Mouse (Mus musculus) ES-E14 (cell line): ENCODE measurements around the gene Slc25a40. TPM values are rescaled to one million over a fixed set of nuclear protein-coding genes. Genes with fewer than 3 reads are reported as not detected.

Experiments used
- DNase-seq: peaks from one replicate; pipeline ENCODE4 v3.0.0-alpha.2; 2013; ENCODE audit warnings: low read depth, low spot score
- H3K27ac ChIP-seq: 2 replicates; pipeline ENCODE4 v1.5.1; 2012; ENCODE audit warnings: low read depth, mild to moderate bottlenecking, low read length, moderate library complexity, mixed read lengths; ENCODE audit not compliant: poor library complexity, insufficient read depth, severe bottlenecking
- H3K36me3 ChIP-seq: 2 replicates; pipeline ENCODE4 v1.6.1; 2012; ENCODE audit warnings: mild to moderate bottlenecking, low read length, moderate library complexity, mixed read lengths; ENCODE audit not compliant: control insufficient read depth, poor library complexity, insufficient read depth, severe bottlenecking
- H3K4me1 ChIP-seq, 2 experiments: fragments of 150-350 bp in 1 of 2; sonication (generic) in 1 of 2; 2 replicates each; pipeline ENCODE4 v1.6.1; 2012; ENCODE audit warnings: low read length in 2 of 2, mild to moderate bottlenecking in 1 of 2, mixed read lengths in 1 of 2; ENCODE audit not compliant: control insufficient read depth in 2 of 2, insufficient read depth in 2 of 2, poor library complexity in 1 of 2
- H3K4me3 ChIP-seq, 2 experiments: fragments of 150-350 bp in 1 of 2; sonication (generic) in 1 of 2; 2 replicates each; pipeline ENCODE4 v1.5.1; 2012; ENCODE audit warnings: low read length in 2 of 2, low read depth in 1 of 2, mild to moderate bottlenecking in 1 of 2, mixed read lengths in 1 of 2; ENCODE audit not compliant: insufficient read depth in 1 of 2, poor library complexity in 1 of 2, severe bottlenecking in 1 of 2
- H3K9ac ChIP-seq: 2 replicates; pipeline ENCODE4 v1.6.1; 2012; ENCODE audit warnings: low read depth, mild to moderate bottlenecking, low read length, mixed read lengths; ENCODE audit not compliant: poor library complexity, insufficient read depth, severe bottlenecking
- H3K9me3 ChIP-seq: fragments of 150-350 bp; sonication (generic); 2 replicates; pipeline ENCODE4 v1.6.1; 2012; ENCODE audit warnings: low read depth, mild to moderate bottlenecking, low read length; ENCODE audit not compliant: control insufficient read depth, insufficient read depth
- CHD2 ChIP-seq: IDR thresholded peaks from 2 replicates; pipeline ENCODE4 v1.6.1; 2014; ENCODE audit warnings: mild to moderate bottlenecking, low read depth, low read length, inconsistent platforms
- HCFC1 ChIP-seq: IDR thresholded peaks from 2 replicates; pipeline ENCODE4 v1.6.1; 2012; ENCODE audit warnings: low read length, inconsistent platforms, borderline replicate concordance; ENCODE audit not compliant: insufficient read depth
- MAFK ChIP-seq: IDR thresholded peaks from 2 replicates; pipeline ENCODE4 v1.6.1; 2014; ENCODE audit warnings: mild to moderate bottlenecking, low read depth, low read length, inconsistent platforms; ENCODE audit not compliant: insufficient read depth
- ZC3H11A ChIP-seq: IDR thresholded peaks from 2 replicates; pipeline ENCODE4 v1.6.1; 2012; ENCODE audit warnings: low read depth, mild to moderate bottlenecking, inconsistent platforms, low read length, borderline replicate concordance
- ZNF384 ChIP-seq: IDR thresholded peaks from 2 replicates; pipeline ENCODE4 v1.6.1; 2012; ENCODE audit warnings: low read depth, low read length, inconsistent platforms
- in situ Hi-C, 2 experiments: fragments of 600-800 bp; cut with MboI; formaldehyde crosslinking; loops; one replicate each; pipeline ENCODE4 v1.15.1; 2025; ENCODE audit warnings: low sequenced_read_pairs in 2 of 2, inconsistent platforms in 1 of 2; ENCODE audit not compliant: unreplicated experiment in 2 of 2
- total RNA-seq: library from RNA; depleted of rRNA; stranded (reverse); fragments of 300-350 nt; gene quantifications from 2 replicates; pipeline ENCODE4 v1.2.3, GENCODE M21; 2012

The Slc25a40 gene
- total RNA-seq, 1 experiment = 27.2 TPM

DNA sequence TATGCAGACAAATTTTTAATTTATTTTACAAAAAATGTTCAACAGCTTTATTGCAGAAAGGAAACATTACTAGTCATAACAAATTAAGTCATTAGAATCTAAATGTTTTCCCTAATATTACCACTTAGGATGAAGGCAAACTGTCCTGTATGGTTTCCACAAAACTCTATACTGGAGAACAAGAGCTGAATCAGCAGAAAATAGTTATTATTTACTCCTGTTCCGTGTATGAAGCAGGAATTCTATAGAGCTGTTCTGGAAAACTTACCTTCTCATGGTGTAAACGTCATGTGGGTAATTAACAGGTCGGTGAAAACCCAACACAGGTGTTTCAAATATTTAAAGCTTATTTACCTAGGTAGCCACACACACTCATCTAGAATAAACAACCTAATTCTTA, 1.2 kb upstream of the Slc25a40 start:
- TF ChIP-seq ZNF384 = no peak
- TF ChIP-seq MAFK = peak; percentile 91
- H3K4me3 ChIP-seq = peak overlapping the region; percentile 97 to 100
- H3K27ac ChIP-seq = no peak overlapping the region
- H3K9me3 ChIP-seq = no peaks in the 10 kb centered on the region
- H3K9ac ChIP-seq = peak overlapping the region; percentile 48; the same call in 1 of the 2 replicates
- no peak for DNase-seq
- H3K4me1 ChIP-seq = peaks cover 0 to 3% of the 10 kb centered on the region in 2 experiments; a peak in 1 of 4 replicates
- peaks cover 16% of the 10 kb centered on the region for H3K36me3 ChIP-seq
- in situ Hi-C loops = no loop called here

DNA sequence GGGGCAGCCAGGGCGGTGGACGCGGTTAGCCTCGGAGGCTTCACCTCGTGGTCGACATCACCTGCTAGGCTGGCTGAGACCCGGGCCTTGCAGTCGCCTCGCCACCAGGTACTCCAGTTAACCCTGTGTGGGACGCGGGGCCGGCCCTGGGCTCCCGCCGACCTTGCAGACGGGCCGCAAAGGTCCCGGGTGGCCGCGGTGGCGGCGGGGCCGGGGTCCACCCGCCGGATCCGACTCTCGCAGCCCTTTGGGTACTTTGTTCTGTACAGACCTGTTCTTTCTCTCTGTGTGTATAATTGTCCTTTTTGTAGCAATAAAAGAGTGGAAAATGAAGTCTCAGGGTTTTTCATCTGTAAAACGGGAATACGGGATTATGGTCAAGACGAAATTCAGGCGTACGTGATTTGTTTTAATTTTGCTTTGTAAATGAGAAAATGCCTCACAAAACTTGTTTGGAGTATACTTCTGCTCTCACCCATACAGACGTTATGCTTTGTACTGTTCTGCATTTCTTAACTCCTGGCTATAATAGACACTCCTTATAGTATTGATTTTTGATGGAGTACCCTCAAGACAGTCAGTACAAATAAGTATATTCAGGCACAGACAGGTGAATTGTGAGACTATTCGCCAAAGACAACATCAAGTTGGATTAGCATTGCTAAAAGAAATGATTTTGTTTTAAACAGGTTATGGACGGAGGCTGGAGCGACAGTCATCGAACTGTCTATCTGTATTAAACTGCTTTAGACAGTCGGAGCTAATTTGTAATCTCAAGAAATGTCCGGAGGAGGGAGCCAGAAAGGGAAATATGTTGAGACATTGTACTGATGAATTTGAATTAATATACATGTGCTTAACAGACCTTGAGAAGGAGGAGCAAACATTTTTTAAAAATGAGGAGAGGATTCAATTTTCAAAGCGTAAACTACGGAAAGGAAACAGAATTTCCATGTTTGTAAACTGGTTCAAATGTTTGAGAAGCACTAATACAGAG, 580 bp downstream of the Slc25a40 start:
- peak overlapping the region; percentile 91 for H3K27ac ChIP-seq
- peak overlapping the region; percentile 100 for H3K9ac ChIP-seq
- in situ Hi-C loops = no loop called here
- no peaks in the 10 kb centered on the region for H3K9me3 ChIP-seq
- no peak for DNase-seq
- TF ChIP-seq HCFC1 = no peak
- TF ChIP-seq ZC3H11A = no peak
- no peak for TF ChIP-seq MAFK
- TF ChIP-seq CHD2 = no peak
- TF ChIP-seq ZNF384 = no peak
- peaks cover 13% of the 10 kb centered on the region for H3K36me3 ChIP-seq
- H3K4me3 ChIP-seq = peak overlapping the region; percentile 97 to 100
- no peaks in the 10 kb centered on the region; a peak in 1 of 4 replicates for H3K4me1 ChIP-seq

DNA sequence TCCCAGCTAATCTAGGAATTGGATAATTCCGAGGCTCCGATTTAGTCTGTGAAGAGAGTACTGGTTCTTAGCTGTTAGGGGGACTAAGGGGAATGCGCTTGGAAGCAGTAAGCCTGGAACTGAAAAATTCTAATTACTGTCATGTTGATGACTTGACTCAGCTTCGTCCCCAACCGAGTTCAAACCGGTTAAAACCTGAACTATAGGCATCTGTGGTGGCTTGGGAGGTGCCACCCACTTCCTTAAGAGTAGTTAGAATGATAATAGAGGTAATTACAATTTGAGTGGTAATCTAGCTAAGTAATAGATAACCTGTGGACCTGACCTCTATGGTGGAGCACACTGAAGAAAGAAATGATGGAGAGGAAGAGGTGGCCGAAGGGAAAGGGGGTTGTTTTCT, 1.5 kb downstream of the Slc25a40 start:
- Histone ChIP-seq H3K4me3 (peak overlapping the region; percentile 97 to 100), H3K4me1 (peaks cover 0 to 2% of the 10 kb centered on the region in 2 experiments; a peak in 2 of 4 replicates), H3K9ac (peak overlapping the region; percentile 100; the same call in 1 of the 2 replicates), H3K27ac (peak overlapping the region; percentile 75; the same call in 1 of the 2 replicates), H3K9me3 (no peaks in the 10 kb centered on the region), H3K36me3 (peaks cover 12% of the 10 kb centered on the region)
- TF ChIP-seq MAFK = peak; percentile 43; the same call in 1 of the 2 replicates
- peak; percentile 72 for TF ChIP-seq CHD2
- no peak for TF ChIP-seq ZC3H11A
- no peak for TF ChIP-seq ZNF384
- peak; percentile 32; the same call in 1 of the 2 replicates for TF ChIP-seq HCFC1
- DNase-seq = peak; percentile 83
- in situ Hi-C loops = no loop called here

DNA sequence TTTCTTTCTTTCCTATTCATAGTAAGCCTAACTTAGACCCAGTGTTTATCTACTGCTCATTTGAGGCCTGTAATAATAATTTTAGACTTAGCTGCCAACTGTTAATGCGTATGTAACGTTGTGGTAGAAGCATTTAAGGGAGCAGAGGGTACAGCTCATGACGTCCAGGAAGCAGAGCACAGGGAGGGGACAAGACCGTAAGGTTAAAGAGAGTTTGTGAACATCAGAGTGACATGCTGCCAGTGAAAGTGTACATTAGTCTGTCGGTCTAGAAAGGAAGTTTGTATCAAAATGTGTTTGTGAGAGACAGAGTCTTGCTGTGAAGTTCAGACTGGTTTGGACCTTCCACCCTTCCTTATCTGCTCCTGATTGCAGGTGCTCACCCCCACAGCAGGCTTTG, 3.2 kb downstream of the Slc25a40 start:
- H3K4me1 ChIP-seq = peaks cover 0 to 3% of the 10 kb centered on the region in 2 experiments; a peak in 2 of 4 replicates
- H3K36me3 ChIP-seq = peaks cover 8% of the 10 kb centered on the region
- DNase-seq = no peak
- peak overlapping the region; percentile 20; the same call in 1 of the 2 replicates for H3K9ac ChIP-seq
- H3K27ac ChIP-seq = no peak overlapping the region
- no peak overlapping the region for H3K4me3 ChIP-seq
- no peaks in the 10 kb centered on the region for H3K9me3 ChIP-seq
- in situ Hi-C loops = no loop called here
- no peak for TF ChIP-seq ZC3H11A
- no peak for TF ChIP-seq CHD2
- no peak for TF ChIP-seq HCFC1
- no peak for TF ChIP-seq MAFK
- TF ChIP-seq ZNF384 = no peak
